Mouse (Mus musculus) lung, postnatal 25 days (tissue): ENCODE measurements around the gene 3110021N24Rik.
A peak's percentile ranks its signal among the peaks of the same experiment; 100 is the strongest.

ENCODE experiments used
- DNase-seq: peaks from one replicate; pipeline ENCODE4 v3.0.0; 2022; ENCODE audit warnings: low spot score

The 3110021N24Rik gene

DNA sequence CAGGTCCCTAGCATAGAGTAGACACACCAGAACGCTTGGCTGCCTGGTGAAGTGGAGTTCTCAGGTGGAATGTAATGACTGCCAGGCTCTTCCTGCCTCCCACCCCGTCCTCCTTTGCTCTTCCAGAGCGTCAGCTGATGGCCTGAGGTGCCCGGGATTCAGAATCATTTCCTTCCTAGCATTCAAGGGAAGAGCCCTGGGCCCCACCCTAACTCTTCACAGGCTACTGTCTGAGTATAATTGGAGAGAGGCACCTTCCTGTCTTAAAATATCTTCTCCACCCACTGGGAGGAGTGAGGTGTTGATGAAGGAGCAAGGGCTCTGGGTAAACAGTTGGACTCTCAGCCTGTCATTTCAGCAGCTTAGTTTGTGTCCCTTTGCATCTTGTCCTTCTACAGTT, 77.3 kb downstream of the 3110021N24Rik start:
- DNase-seq, result no peak

DNA sequence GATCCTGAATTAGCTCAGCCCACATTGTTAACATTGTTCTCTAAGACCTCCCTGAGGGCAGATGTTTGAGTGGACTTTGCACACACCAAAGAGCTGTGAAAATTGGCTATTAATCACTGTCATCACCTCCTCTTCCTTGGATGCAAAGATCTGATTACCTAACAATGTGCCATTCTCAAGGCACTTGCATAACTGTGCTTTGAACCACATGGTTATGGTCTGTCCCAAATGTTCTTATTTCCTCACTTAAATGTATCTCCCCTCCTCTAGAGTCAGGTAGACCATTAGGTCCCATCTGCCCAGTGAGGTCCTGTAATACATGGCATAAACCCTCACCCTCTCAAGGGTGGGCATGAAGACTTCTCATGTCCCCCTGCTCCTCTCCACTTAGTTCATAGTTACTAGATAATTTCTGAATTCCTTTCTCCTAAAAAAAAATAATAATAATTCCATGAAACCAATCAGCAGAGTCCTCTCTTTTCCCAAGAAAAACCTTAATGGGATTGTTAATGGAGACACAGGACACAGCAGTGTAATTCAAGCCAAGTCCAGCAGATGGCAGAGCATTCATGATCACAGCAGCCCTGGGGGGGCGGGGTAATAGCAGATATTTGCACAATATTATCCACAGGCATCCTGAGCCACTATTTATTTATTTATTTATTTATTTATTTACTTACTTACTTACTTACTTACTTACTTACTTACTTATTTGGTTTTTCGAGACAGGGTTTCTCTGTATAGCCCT, 78.8 kb downstream of the 3110021N24Rik start:
- DNase-seq, result peak; percentile 70

DNA sequence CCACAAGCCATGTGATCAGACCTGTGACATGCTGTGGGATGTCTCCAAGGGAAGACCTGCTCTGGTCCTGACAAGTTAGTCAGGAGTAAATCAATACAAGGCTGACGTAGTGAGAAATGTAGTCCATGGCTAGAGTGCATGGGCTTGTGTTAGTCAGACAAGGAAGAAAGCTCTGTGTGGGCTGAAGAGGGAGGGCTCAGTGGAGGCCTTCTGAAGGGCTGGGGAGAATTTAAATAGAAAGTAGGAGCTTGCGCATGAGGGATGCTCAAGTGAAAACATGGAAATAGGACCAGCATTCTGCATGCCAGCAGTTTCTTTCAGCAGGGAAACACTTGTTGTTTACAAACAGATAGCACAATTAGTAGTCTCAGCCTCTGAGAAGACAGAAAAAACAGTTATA, 84.1 kb downstream of the 3110021N24Rik start:
- DNase-seq, result no peak

DNA sequence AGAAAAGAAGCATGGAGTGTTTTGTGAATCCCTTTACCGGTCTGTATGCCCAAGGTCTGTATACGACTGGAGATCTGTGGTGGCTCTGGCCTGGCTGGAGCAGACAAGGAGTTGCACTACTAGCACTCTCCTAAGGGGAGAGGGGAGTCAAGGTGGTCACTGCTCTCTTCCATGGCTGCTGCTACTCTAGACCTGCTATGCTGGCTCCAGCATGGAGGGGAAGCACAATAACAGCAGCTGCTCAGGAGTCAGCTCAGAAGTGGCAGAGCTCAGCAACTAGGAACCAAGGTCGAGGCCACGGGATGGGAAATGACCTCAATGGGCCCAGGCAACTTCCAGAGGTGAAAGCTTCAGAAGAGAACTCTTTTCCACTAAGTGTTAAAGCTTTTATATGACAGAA, 91.7 kb downstream of the 3110021N24Rik start:
- DNase-seq, result no peak

DNA sequence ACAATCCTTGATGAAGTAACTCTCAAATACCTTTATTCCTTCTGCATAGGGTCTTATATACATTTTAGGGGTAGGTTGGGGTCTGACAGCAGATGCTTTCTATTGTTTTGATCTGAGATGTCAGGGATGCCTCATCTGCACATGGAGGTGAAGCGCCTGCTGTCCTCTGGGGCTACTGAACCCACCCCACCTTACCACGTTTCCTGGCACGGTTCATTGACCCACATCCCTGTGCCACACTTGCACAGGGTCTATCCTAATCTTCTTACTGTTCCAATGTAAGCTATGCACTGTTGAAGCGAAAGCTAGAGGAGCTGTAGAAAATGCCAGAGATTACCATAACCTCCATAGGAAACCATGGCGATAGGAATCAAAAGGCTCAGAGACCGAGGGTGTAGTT, 92.1 kb downstream of the 3110021N24Rik start:
- no peak for DNase-seq

DNA sequence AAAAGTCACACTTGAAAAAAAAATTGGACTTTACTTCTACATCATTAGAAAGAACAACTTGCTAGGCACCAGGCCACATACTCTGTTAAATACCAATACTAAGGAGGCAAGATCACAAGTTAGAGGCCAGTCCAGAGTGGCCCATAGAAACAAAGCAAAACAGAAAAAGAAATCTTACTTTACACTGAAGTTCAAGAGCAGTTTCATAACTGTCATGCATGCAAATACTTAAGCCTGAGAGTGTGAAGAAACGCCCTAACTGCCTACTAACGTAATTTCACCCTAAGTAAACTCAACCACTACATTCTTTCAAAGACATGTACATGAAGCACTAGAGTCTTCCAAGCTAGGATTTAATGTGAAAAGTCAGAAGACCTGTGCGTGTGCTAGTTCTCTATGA, 106.2 kb downstream of the 3110021N24Rik start:
- DNase-seq, result peak; percentile 62

DNA sequence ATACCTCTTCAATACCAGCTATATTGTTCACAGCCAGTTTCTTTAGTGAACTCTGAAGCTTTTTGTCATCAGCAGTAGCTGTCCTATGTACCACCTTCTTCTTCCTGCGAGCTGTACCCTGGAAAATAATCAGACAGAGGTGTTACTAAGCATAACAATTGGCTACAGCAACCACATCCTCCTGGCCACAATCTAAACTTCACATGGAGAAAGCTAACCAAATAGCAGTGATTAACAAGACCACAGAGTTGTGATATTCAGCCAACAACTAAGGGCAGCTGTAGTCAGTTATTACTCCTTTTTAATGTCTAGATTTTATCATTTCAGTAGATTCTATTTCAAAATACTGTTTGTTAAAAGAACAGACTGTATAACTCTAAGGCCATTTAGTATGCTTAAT, 106.6 kb downstream of the 3110021N24Rik start:
- DNase-seq, result no peak

DNA sequence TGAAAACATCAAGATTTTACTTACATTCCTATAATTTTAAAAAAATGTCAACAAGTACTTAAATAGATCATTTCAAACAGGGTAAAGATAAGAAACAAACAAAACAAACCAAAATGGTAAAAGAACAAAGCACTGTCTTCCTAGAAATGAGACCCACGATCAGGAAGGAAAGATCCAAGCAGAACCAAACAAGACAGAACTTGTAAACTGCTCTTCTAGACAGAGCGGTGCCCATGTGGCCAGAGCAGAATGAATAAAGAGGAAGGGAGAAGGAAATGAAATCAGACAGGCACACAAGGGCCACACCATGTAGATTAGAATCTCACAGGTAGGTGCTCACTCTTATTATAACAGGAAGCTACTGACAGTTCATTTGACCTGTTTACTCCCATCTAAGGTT, 107.2 kb downstream of the 3110021N24Rik start:
- no peak for DNase-seq

DNA sequence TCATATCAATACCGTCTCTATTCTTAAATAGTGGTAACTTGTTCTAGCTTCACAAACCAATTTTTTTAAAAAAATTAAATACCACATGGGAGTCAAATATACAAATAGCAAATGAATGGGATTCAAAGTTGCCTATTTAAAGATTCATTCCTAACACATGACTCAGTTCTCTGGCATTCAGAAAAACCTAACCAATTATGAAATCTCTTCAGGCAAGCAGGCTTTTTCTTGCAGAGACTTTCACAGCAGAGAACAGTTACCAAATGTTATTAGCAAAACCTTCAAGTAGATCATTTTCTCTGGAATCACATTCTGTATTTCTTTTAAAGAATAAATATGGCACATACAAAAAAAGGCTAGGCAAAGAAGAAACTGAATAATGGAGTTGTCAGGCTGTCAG, 111.2 kb downstream of the 3110021N24Rik start:
- DNase-seq, result no peak
